Mouse (Mus musculus) heart, postnatal 10 days (tissue): ENCODE measurements at regions not wholly inside any gene's neighbourhood (a gene's known extent, or its start where the extent isn't known, plus 50 kb on each side); places are given as distances from the start of the nearest gene placed in this dataset.

Experiments used
- DNase-seq, 2 experiments: peaks; one replicate each; pipeline ENCODE4 v3.0.0; 2021
- intact Hi-C: fragments of 180-260 bp; cut with DNase I; formaldehyde crosslinking; loops from one replicate; pipeline ENCODE4 v1.15.1; 2025

GRCm38 (mm10) chr17:47233003-47233678 is 135.5 kb upstream of the Mrps10 start:
- intact Hi-C loops = no loop called here
- DNase-seq = no peak

- DNase-seq = peak in 1 of 2 experiments; percentile 12
- intact Hi-C loops = no loop called here
These were observed 138.0 kb upstream of the Mrps10 start for GRCm38 (mm10) chr17:47230715-47231114.

- no peak for DNase-seq
- intact Hi-C loops = no loop called here
These were observed 142.3 kb upstream of the Mrps10 start for GRCm38 (mm10) chr17:47226391-47226790.

GRCm38 (mm10) chr17:47225306-47226269 is 143.1 kb upstream of the Mrps10 start:
- intact Hi-C loops = no loop called here
- DNase-seq = peak; percentile 26 to 31

- DNase-seq = no peak
- intact Hi-C loops = no loop called here
These were observed 147.5 kb upstream of the Mrps10 start for GRCm38 (mm10) chr17:47221068-47221796.

- intact Hi-C loops = no loop called here
- DNase-seq = no peak
These were observed 148.8 kb upstream of the Mrps10 start for GRCm38 (mm10) chr17:47219846-47220245.

- intact Hi-C loops = no loop called here
- no peak for DNase-seq
These were observed 152.2 kb upstream of the Mrps10 start for GRCm38 (mm10) chr17:47216490-47216889.

- no peak for DNase-seq
- intact Hi-C loops = no loop called here
These were observed 152.8 kb upstream of the Mrps10 start for GRCm38 (mm10) chr17:47215841-47216240.

- no peak for DNase-seq
- intact Hi-C loops = no loop called here
These were observed 154.6 kb upstream of the Mrps10 start for GRCm38 (mm10) chr17:47214111-47214510.

GRCm38 (mm10) chr17:47210441-47211196 is 158.1 kb upstream of the Mrps10 start:
- no peak for DNase-seq
- intact Hi-C loops = no loop called here

- intact Hi-C loops = no loop called here
- no peak for DNase-seq
These were observed 159.7 kb upstream of the Mrps10 start for GRCm38 (mm10) chr17:47208886-47209585.

GRCm38 (mm10) chr17:47207471-47207870 is 161.2 kb upstream of the Mrps10 start:
- DNase-seq = no peak
- intact Hi-C loops = no loop called here

GRCm38 (mm10) chr17:47204470-47205162 is 164.1 kb upstream of the Mrps10 start:
- intact Hi-C loops = no loop called here
- DNase-seq = no peak

- no peak for DNase-seq
These were observed 169.5 kb upstream of the Mrps10 start for GRCm38 (mm10) chr17:47199206-47199605.

GRCm38 (mm10) chr17:47197957-47198356 is 170.7 kb upstream of the Mrps10 start:
- intact Hi-C loops = no loop called here
- peak; percentile 35 for DNase-seq

More at GRCm38 (mm10) chr17:47199206-47199605, 169.5 kb upstream of the Mrps10 start:
- intact Hi-C loops = no loop called here

- intact Hi-C loops = no loop called here
- DNase-seq = no peak
These were observed 171.7 kb upstream of the Mrps10 start for GRCm38 (mm10) chr17:47196992-47197391.

- no peak for DNase-seq
- intact Hi-C loops = no loop called here
These were observed 172.7 kb upstream of the Mrps10 start for GRCm38 (mm10) chr17:47195981-47196380.

GRCm38 (mm10) chr17:47194463-47195012 is 174.1 kb upstream of the Mrps10 start:
- intact Hi-C loops = no loop called here
- DNase-seq = no peak

GRCm38 (mm10) chr17:47191416-47191815 is 177.3 kb upstream of the Mrps10 start:
- intact Hi-C loops = no loop called here
- DNase-seq = no peak
